10 mouse cellular contexts compared by ENCODE assay signal in genomic region chr6:100875862-100876623, GRCm38 (mm10). TPM values are rescaled to one million over a fixed set of nuclear protein-coding genes. Genes with fewer than 3 reads are reported as not detected.
A peak's percentile ranks its signal among the peaks of the same experiment; 100 is the strongest.
DNase-seq lines count a peak whose midpoint lies in the region.
"Had no signal": no experiment of that assay in that cellular context is flagged by ENCODE, and none has a peak within 500 bp of the region (broad histone marks: within the 10 kb centered on the region; RNA-seq: fewer than 3 reads in every experiment).

No protein-coding gene starts in this region.

- 0 out of 2 replicates have a peak, but pooled peaks cover 3% of the 10 kb centered on the region for H3K4me1 ChIP-seq in midbrain, embryonic 10.5 days
- H3K4me1 ChIP-seq: megakaryocyte, embryonic 14.5 days had no signal

- H3K36me3 ChIP-seq in midbrain, embryonic 10.5 days, result no peaks in the 10 kb centered on the region
- H3K36me3 ChIP-seq in splenic B cell, adult 2 months (ENCODE audit: control insufficient read depth, insufficient read depth, low read length, poor library complexity, severe bottlenecking), result no peaks in the 10 kb centered on the region

- peaks cover 10% of the 10 kb centered on the region for H3K27me3 ChIP-seq in midbrain, embryonic 10.5 days (ENCODE audit: low read depth, poor library complexity, severe bottlenecking)
- H3K27me3 ChIP-seq in splenic B cell, adult 2 months (ENCODE audit: control insufficient read depth, insufficient read depth, low read length, poor library complexity, severe bottlenecking), result no peaks in the 10 kb centered on the region

- WGBS in midbrain, embryonic 10.5 days, result 70% methylated on average over 20 of the region's 20 CpGs

- no peak overlapping the region for H3K27ac ChIP-seq in midbrain, embryonic 10.5 days (replicated peaks)

- H3K9me3 ChIP-seq in midbrain, embryonic 10.5 days (replicated peaks), result no peaks in the 10 kb centered on the region

- peak; percentile 63 to 74 for DNase-seq in left cerebral cortex, adult 18-20 months (ENCODE audit: low spot score in 2 of 2)
- DNase-seq in left cerebral cortex, adult 11 months (ENCODE audit: low spot score), result no peak
- DNase-seq in R1 (ENCODE audit: low read depth, low spot score), result peak; percentile 68
- peak; percentile 85 to 88 for DNase-seq in cerebellum, postnatal 10 days
- DNase-seq in gastrocnemius, postnatal 25 days, result peak; percentile 20
- DNase-seq in layer of hippocampus, postnatal 10 days (ENCODE audit: low spot score in 2 of 2), result peak; percentile 75 to 79
- peak; percentile 56 for DNase-seq in midbrain, embryonic 10.5 days (ENCODE audit: low spot score)
- peak; percentile 78 for DNase-seq in splenic B cell, adult 2 months (ENCODE audit: low read depth, low spot score)

- H3K4me3 ChIP-seq in midbrain, embryonic 10.5 days, result no peak overlapping the region
- H3K4me3 ChIP-seq: erythroblast, embryonic 14.5 days; megakaryocyte, embryonic 14.5 days had no signal

RNA-seq across cellular contexts. Expression of gene Ppp4r2, which starts 42.6 kb away (rescaled TPM):
- 10 to 100 TPM; 76.6 to 79.9 TPM for total RNA-seq in left cerebral cortex, adult 18-20 months (2021)
- 10 to 100 TPM; 38.7 to 47.7 TPM for total RNA-seq in gastrocnemius, postnatal 25 days (2021)
- 10 to 100 TPM; 72.9 to 74.4 TPM for total RNA-seq in layer of hippocampus, postnatal 10 days (2021)
- 22.7 and 23.0 TPM in 2 replicates for polyA plus RNA-seq in midbrain, embryonic 10.5 days (2016; fragmentation: Nextera tagmentation; extraction: Ambion mirVana)
